Mouse (Mus musculus) embryonic facial prominence, embryonic 12.5 days (tissue): ENCODE data around the gene Pnliprp2. TPM values are rescaled to one million over a fixed set of nuclear protein-coding genes. Genes with fewer than 3 reads are reported as not detected.

Experiments
- ATAC-seq: fragments of 200-750 bp; cut with Nextera tagmentation; 2 replicates; pipeline ENCODE4 v1.8.0; 2017; ENCODE audit not compliant: insufficient number of reproducible peaks, insufficient read depth, low FRiP score, low TSS enrichment
- H3K27ac ChIP-seq: fragments of 300-500 bp; sonication (generic); 2 replicates; pipeline ENCODE4 v1.5.1; 2016; ENCODE audit warnings: mild to moderate bottlenecking
- H3K27me3 ChIP-seq: fragments of 300-500 bp; sonication (generic); 2 replicates; pipeline ENCODE4 v1.6.1; 2016; ENCODE audit warnings: mild to moderate bottlenecking, moderate library complexity
- H3K36me3 ChIP-seq: fragments of 300-500 bp; sonication (generic); 2 replicates; pipeline ENCODE4 v1.6.1; 2016; ENCODE audit warnings: mild to moderate bottlenecking
- H3K4me1 ChIP-seq: fragments of 300-500 bp; sonication (generic); 2 replicates; pipeline ENCODE4 v1.6.1; 2016
- H3K4me2 ChIP-seq: fragments of 300-500 bp; sonication (generic); replicated peaks from 2 replicates; pipeline ENCODE4 v1.6.1; 2016; ENCODE audit warnings: mild to moderate bottlenecking, moderate library complexity
- H3K4me3 ChIP-seq: fragments of 300-500 bp; sonication (generic); 2 replicates; pipeline ENCODE4 v1.5.1; 2016; ENCODE audit warnings: mild to moderate bottlenecking
- H3K9ac ChIP-seq: fragments of 300-500 bp; sonication (generic); 2 replicates; pipeline ENCODE4 v1.6.1; 2016; ENCODE audit warnings: mild to moderate bottlenecking, moderate library complexity
- H3K9me3 ChIP-seq: fragments of 300-500 bp; sonication (generic); 2 replicates; pipeline ENCODE4 v1.6.1; 2016; ENCODE audit warnings: mild to moderate bottlenecking, moderate library complexity
- WGBS: fragments of 180-500 bp; shearing (Covaris S2); methylation state at CpG from one replicate; pipeline ENCODE4 v1.1.7; 2016; 5-methylcytosine and 5-hydroxymethylcytosine counted together
- polyA plus RNA-seq: library from polyadenylated mRNA; unstranded; fragments of >200 nt; fragmentation: Nextera tagmentation; extraction: Ambion mirVana; gene quantifications from 2 replicates; pipeline ENCODE4 v1.2.1, GENCODE M21; 2016

The Pnliprp2 gene
- polyA plus RNA-seq, 1 experiment from 2014 or later: not detected

DNA sequence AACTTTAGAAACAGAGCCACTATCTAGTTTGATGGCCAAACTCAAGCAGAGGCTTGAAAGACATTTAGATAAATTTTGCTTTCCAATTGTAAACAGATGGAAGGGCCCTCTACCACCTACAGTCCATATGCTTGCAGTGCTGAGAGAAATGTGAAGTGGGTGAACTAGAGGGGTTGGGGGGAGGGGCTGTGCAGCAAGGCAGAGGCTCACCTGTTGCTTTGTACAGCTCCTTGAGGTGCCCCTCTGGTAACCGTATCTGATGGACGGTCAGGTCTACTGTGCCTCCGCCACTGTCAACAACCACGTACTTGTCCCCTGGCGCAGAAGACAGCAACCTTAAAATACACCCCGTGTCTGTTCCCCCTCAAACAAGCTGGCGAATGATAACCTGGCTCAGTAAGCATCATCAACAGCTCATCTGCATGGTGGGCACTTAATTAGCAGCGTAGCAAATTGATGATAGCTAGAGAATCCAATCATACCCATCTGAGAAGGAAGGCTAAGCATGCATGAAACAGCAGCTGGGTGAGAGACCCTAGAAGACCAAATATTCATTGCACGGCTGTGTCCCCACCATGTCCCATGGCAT, 45.8 kb downstream of the Pnliprp2 start:
- H3K36me3 ChIP-seq: no peaks in the 10 kb centered on the region
- no peak overlapping the region for H3K27ac ChIP-seq
- WGBS: 88% methylated on average over 9 of the region's 9 CpGs
- no peaks in the 10 kb centered on the region for H3K4me1 ChIP-seq
- H3K4me2 ChIP-seq: no peak overlapping the region
- ATAC-seq: no peak
- no peaks in the 10 kb centered on the region for H3K9me3 ChIP-seq
- H3K4me3 ChIP-seq: no peak overlapping the region
- no peak overlapping the region for H3K9ac ChIP-seq
- H3K27me3 ChIP-seq: no peaks in the 10 kb centered on the region

DNA sequence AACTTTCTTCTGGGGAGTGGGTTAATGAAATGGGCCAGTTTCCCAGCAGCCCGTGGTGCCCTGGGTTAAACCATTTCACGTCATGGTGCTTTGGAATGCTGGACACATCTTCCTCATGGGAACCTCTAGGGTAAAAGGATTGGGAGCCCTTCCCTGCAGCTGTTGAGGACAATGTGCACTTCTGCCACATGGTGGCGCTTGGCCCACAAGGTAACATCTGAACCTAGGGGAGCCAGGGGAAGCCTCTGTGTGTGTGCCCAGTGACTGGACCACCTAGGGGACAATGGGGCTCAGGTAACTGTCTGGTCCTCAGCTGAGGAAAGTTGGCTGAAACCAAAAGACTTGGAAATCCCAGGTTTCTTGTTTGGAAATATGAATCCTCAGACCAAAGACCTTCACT, 46.8 kb downstream of the Pnliprp2 start:
- no peak overlapping the region for H3K4me3 ChIP-seq
- no peaks in the 10 kb centered on the region for H3K36me3 ChIP-seq
- ATAC-seq: no peak
- WGBS: 3% methylated on average over 3 of the region's 3 CpGs
- H3K9me3 ChIP-seq: no peaks in the 10 kb centered on the region
- H3K27me3 ChIP-seq: no peaks in the 10 kb centered on the region
- no peaks in the 10 kb centered on the region for H3K4me1 ChIP-seq
- H3K27ac ChIP-seq: no peak overlapping the region
- no peak overlapping the region for H3K4me2 ChIP-seq
- H3K9ac ChIP-seq: no peak overlapping the region

DNA sequence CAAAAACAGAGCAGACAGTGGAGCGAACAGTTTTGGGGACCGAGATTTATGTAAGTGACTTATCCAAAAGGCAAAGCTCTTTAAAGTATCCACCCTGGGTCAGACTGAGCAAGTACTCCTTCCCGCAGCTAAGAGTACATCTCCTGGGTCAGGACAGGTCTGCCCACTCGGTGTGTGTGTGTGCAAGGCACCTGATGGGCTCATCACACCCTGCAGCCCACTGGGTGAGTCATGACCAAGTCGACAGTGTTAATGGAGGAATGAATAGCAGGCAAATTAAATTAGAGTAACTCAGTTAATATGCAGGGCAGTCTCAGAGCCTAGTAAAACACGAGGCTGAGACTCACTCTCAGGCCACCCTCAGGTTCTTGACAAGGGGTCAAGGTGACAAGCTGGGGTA, 49.3 kb downstream of the Pnliprp2 start:
- Histone ChIP-seq H3K36me3 (no peaks in the 10 kb centered on the region), H3K27ac (no peak overlapping the region), H3K27me3 (no peaks in the 10 kb centered on the region), H3K4me1 (no peaks in the 10 kb centered on the region), H3K9me3 (no peaks in the 10 kb centered on the region), H3K4me3 (no peak overlapping the region), H3K9ac (no peak overlapping the region), H3K4me2 (no peak overlapping the region)
- ATAC-seq: no peak
- WGBS: 80% methylated on average over 6 of the region's 6 CpGs

DNA sequence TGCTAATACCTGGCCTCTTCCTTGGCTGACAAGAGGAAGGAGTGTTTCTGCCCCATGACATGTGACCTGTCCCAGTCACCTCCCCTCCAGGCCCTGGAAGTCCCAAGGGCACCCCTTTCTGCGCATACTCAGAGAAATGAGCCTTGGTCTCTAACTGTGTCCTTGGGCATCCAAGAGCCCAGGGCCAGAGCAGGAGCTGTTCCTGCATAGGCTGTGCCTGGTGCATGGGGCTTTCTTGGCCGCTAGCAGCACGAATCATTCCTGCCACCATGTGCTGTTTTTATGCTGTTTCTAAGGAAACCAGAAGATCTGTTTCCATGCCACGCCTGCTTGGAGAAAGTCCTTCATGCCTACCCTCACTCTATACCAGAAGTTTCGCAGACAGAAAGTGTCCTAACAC, 51.0 kb downstream of the Pnliprp2 start:
- H3K27me3 ChIP-seq: no peaks in the 10 kb centered on the region
- ATAC-seq: no peak
- H3K36me3 ChIP-seq: no peaks in the 10 kb centered on the region
- 74% methylated on average over 5 of the region's 5 CpGs for WGBS
- H3K4me3 ChIP-seq: no peak overlapping the region
- no peaks in the 10 kb centered on the region for H3K9me3 ChIP-seq
- no peaks in the 10 kb centered on the region for H3K4me1 ChIP-seq
- H3K9ac ChIP-seq: no peak overlapping the region
- H3K4me2 ChIP-seq: no peak overlapping the region
- no peak overlapping the region for H3K27ac ChIP-seq

DNA sequence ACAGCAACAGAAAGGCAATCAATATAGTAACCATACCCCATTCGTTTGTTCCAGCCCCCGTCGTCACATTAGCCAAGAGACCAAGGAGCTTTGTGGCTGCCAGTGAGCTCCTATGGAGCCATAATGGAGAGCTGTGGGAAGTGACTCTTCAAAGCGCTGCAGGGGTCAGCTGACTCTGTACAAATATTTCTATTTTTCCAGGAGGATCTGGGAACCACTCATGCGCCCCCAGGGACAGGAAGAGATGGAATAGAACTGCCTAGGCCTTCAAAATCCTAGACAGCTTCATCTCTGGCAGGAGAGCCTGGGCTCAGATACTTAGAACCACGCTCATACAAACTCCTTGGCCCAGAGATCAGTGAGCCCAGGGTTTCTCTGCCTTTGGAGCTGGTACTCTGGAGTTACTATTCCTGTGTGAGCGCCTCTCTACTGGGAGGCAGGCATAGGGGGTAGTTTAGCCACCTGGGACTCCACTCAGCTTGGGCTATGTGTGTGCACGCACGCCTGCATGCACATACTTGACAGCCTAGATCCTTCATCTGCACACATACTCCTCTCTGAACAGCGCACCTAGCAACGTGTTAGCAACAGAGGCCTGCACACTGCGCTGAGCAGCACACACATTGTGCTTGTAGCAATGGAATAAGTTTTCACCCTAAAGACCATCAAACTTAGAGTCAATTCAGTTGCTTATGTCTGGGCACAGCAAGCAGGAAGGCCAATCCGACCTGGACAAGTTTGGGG, 55.8 kb downstream of the Pnliprp2 start:
- no peak overlapping the region for H3K27ac ChIP-seq
- H3K36me3 ChIP-seq: no peaks in the 10 kb centered on the region
- 81% methylated on average over 13 of the region's 13 CpGs for WGBS
- H3K4me1 ChIP-seq: no peaks in the 10 kb centered on the region
- H3K4me2 ChIP-seq: no peak overlapping the region
- no peaks in the 10 kb centered on the region for H3K9me3 ChIP-seq
- ATAC-seq: no peak
- H3K9ac ChIP-seq: no peak overlapping the region
- no peak overlapping the region for H3K4me3 ChIP-seq
- H3K27me3 ChIP-seq: no peaks in the 10 kb centered on the region

DNA sequence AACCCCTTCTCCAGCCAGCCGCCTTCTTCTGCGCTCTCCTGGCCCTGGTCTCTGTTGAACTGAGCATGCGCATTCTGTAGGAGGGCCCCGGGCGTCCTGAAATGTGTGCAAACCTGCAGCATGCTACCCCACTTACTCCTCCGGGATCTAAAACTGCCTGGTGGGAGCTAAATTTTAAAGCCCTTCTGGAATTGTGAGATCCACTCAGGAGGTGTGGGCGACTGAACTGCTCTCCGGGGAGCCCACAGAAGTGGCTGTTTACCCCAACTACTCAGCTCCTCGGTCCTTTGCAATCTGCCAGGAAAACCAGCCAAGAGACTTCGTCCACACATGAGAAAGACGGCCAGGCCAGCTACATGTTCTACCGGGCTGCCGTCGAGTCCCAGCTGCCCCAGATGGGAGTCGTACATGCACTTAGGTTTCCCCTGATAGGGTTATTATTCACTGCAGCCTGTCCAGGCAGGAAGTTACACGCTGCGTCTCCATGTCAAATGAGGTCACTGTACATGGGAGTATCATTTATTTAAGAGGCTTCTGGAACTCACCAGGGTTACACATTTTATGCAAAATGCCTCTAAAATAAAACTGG, 57.0 kb downstream of the Pnliprp2 start:
- H3K4me3 ChIP-seq: no peak overlapping the region
- no peak for ATAC-seq

DNA sequence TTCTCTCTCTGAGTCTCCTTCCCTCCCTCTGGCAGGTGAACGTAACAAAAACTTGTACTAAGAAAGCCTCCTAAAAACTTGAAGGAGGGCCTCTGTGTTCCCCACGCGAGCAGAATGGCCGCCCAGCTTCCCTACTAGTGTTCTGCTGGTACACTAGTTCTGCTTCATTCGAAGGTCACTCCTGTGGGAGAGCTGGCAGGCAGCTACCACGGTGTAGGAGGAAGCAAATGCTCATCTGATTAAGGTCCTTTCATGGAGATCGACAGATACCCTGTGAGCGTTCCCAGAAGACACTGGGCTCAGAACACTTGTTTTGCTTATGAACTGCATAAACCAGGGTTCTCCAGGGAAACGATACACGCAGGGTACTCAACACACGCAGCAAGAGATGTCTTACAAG, 57.9 kb downstream of the Pnliprp2 start:
- no peak for ATAC-seq
- Histone ChIP-seq H3K27me3 (no peaks in the 10 kb centered on the region), H3K36me3 (no peaks in the 10 kb centered on the region), H3K4me1 (no peaks in the 10 kb centered on the region), H3K4me3 (no peak overlapping the region), H3K4me2 (no peak overlapping the region), H3K9me3 (no peaks in the 10 kb centered on the region), H3K27ac (no peak overlapping the region), H3K9ac (no peak overlapping the region)
- WGBS: 82% methylated on average over 11 of the region's 11 CpGs

More for the DNA sequence above, 57.0 kb downstream of the Pnliprp2 start:
- H3K36me3 ChIP-seq: no peaks in the 10 kb centered on the region
- no peak overlapping the region for H3K9ac ChIP-seq
- H3K4me2 ChIP-seq: no peak overlapping the region
- 74% methylated on average over 17 of the region's 17 CpGs for whole genome bisulfite sequencing
- no peaks in the 10 kb centered on the region for H3K4me1 ChIP-seq
- H3K27ac ChIP-seq: no peak overlapping the region
- H3K27me3 ChIP-seq: no peaks in the 10 kb centered on the region
- no peaks in the 10 kb centered on the region for H3K9me3 ChIP-seq

DNA sequence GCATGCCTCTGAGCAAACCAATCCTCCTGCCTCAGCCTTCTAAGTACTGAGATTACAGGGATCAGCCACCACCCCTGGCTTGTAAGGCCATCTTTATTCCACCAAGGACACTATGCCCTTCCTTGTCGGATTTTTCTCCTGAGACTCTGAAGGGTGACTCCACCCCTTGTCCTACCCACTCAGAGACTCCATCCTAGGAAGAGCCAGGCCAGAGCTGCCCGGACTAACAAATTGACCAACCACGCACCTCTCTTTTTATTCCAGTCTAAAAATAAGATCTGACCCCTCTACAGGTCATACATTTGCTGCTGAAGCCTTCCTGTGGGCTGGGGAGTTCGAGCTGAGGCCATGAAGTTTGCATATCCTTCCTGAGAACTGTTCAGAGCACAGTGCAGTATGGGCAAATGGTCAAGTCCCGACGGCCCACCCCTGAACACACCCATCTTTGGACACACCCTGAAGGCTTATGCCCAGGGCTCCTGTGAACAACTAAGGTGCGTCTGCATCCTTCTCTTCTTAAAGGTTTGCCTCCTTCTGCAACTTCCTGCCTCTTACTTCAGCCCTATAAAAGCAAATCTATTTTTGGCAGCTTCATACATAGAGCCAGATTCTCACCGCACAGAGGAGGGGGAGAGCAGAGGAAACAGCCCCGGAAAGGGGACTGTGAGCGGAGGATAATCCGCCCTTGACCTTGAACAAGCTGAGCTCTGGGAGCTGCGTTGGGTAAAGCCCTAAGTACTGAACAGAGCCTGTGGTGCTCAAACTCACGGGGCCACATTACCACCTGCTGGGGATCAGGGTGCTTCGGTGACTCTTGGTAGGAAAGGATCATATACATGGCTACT, 59.3 kb downstream of the Pnliprp2 start:
- no peak for ATAC-seq
- H3K4me2 ChIP-seq: no peak overlapping the region

DNA sequence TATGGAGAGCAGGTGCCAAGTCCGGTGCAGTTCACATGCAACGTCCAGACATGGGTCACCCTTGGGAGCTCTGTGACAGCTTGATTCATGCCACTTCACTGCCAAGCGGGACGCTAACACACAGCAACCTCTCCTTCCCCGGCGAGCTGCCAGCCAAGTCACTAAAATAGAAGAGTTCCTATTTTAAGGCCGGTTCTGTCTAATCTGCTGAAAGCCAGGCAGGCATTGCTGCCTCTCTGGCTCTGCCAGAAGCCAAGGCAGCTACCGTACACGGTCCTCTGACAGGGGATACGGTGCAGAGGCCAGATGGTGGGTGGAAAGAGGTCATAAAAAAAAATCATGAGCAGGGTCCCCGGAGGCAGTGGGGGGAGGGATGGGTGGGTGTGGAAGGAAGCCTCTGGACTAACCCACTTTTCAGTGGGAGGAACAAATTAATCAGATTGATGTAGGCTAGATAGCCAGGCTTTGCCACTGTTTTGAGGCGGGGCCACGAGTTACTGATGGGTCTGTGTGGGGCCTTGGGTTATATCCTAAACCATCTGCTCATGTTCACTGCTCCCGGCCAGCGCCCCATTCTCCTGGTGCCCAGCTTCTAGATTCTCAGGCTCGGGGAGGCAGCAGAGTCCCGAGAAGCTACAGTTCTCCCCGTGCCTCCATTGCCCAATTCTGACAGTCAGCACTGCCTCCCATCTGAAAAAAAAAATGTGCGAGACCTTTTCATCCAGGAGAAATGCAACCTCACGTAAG, 63.1 kb downstream of the Pnliprp2 start:
- no peaks in the 10 kb centered on the region for H3K36me3 ChIP-seq
- ATAC-seq: no peak
- H3K27ac ChIP-seq: no peak overlapping the region
- H3K4me1 ChIP-seq: no peaks in the 10 kb centered on the region
- no peaks in the 10 kb centered on the region for H3K27me3 ChIP-seq
- H3K4me3 ChIP-seq: no peak overlapping the region
- no peak overlapping the region for H3K9ac ChIP-seq
- H3K4me2 ChIP-seq: no peak overlapping the region
- no peaks in the 10 kb centered on the region for H3K9me3 ChIP-seq
- 82% methylated on average over 20 of the region's 20 CpGs for WGBS

More for the DNA sequence above, 59.3 kb downstream of the Pnliprp2 start:
- H3K4me1 ChIP-seq: no peaks in the 10 kb centered on the region
- H3K36me3 ChIP-seq: no peaks in the 10 kb centered on the region
- WGBS: 81% methylated on average over 14 of the region's 14 CpGs
- no peak overlapping the region for H3K4me3 ChIP-seq
- H3K27ac ChIP-seq: no peak overlapping the region
- H3K9ac ChIP-seq: no peak overlapping the region
- no peaks in the 10 kb centered on the region for H3K9me3 ChIP-seq
- H3K27me3 ChIP-seq: no peaks in the 10 kb centered on the region

DNA sequence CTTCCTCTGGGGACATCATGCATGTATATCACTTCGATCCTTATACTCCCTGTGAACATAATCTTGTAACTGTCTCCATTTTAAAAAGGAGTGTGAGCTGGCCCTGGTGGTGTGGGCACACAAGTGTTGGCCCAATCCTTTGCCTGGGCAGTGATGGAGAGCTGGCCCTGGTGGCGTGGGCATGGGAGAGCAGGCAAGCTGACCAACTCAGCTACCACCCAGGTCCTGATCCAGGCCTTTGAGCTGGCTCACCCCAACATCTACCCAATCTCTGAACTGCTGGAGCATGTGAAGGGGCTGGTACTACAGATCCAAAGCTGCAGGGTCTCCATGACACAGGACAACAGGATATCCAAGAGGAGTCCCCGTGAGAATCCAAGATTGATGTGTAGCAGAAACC, 63.8 kb downstream of the Pnliprp2 start:
- H3K9me3 ChIP-seq: no peaks in the 10 kb centered on the region
- no peaks in the 10 kb centered on the region for H3K36me3 ChIP-seq
- H3K4me3 ChIP-seq: no peak overlapping the region
- H3K9ac ChIP-seq: no peak overlapping the region
- no peaks in the 10 kb centered on the region for H3K27me3 ChIP-seq
- H3K27ac ChIP-seq: no peak overlapping the region
- no peaks in the 10 kb centered on the region for H3K4me1 ChIP-seq
- ATAC-seq: no peak
- 86% methylated on average over 3 of the region's 3 CpGs for WGBS
- no peak overlapping the region for H3K4me2 ChIP-seq

DNA sequence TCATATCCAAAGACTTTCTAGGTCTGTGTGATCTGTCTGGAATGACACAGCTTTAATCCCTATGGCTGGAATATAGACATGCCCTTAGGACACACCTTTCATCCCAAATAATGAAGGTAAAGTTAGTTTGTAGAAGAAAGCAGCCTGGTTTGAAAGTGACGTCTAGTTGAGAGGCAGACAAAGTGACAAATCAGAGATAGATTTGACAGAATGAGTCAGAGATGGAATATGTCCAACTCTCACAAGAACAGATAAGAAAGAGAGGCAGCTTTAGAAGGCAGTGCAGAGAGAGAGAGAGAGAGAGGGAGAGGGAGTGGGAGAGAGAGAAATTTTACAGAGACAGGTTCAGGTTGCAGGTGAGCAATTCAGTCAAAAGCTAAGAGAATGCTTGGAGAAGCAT, 64.8 kb downstream of the Pnliprp2 start:
- Histone ChIP-seq H3K9me3 (no peaks in the 10 kb centered on the region), H3K27me3 (no peaks in the 10 kb centered on the region), H3K4me2 (no peak overlapping the region), H3K9ac (no peak overlapping the region), H3K36me3 (no peaks in the 10 kb centered on the region), H3K4me1 (no peaks in the 10 kb centered on the region), H3K4me3 (no peak overlapping the region), H3K27ac (no peak overlapping the region)
- 73% methylated on average over 1 of the region's 1 CpGs for WGBS
- no peak for ATAC-seq
